Mouse (Mus musculus): ENCODE results near the gene Lcn12.

Lcn12 gene

DNA sequence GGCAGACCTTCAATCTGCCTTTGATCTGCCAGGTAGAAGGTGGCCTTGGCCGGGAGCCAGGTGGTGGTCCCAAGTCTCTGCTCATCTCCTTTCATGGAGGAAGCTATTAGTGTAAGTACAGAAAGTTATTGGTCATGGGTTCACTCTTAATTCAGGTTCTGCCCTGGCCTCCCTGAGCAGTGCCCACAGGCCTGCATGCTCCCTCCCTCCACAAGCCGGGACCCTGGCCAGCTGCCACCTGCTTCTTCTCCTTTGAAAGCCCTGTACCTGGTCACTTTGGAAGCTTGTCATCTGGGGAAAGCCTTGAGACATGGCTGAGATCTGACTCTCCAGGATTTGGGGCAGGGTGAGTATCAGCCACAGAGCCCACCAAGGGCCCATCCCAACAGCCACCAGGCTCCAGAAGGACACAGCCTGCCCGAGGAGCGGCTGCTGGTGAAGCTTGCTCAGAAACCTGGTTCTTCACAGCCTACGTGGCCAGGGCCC, at the start of gene Lcn12:
TSS of gene Lcn12 (minus strand) at position 436 of the 486 bp plus-strand sequence.
- DNase-seq: no peak

DNA sequence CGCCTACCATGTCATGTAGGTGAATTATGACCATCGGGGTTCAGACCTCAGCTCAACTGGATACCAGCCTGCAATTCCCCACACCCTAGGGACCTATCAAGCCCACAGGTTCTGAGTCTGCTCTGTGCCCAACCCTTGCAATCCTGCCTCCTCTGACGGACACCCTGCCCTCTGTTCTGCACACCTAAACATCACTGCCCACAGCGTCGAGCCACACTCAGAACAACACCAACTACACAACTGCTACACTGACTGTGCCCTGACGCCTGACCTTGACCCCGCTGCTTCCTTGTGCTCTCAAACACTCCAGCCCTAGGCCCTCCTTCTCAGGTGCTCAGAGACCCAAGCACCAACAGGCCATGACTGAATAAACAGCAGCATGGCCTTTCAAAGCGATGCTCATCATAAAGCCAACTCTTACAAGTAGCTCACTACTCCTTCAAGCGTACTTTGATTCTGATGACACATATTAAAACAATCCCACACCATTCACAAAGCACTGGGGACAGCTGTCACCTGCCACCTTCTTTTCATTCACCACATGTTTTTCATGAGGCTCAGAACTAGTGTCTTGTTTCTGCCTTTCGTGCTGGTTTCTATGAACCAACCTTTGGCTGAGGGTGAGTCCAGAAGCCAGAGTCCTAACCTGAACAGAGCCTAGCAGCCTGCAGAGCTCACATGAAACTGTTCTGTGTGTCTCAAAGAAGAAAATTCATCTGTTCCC, 48.1 kb upstream of the Lcn12 start:
- DNase-seq: no peak

DNA sequence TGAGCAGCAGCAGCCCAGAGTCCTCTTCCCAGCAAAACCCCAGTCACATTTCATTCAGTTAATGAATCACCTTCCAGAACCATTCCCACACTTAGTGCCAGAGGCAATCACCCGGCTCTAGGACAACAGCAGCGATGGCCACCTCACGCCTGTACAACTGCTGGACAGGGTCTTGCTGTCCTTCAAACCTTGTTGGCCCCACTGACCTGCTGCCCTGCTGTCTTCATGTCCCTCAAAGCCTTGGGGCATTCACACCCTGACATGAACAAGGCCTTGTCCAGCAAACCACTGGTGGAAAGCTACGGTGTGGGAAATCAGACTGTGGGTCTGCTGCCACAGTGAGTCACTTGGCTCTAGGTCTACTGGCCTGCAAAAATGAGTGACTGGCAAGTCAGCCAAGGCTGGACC, 46.8 kb upstream of the Lcn12 start:
- DNase-seq: peak; percentile 62

DNA sequence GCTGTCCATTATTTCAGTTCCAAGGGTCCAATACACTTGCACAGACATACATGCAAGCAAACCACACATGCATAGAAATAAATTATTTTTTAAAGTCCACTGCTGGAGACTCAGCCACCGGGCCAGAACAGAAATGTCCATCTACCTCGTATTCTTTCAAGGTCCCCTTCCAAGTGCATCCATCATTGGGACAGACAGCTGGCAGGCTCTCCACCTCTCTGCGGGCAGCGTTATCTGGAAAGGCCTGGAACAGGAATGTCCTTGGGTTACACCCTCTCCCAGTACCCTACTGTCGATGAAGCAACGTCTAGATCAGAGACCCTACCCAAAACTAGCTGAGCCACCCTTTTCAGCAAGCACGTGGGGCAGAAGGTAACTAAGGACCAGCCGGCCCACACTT, 42.8 kb upstream of the Lcn12 start:
- DNase-seq: no peak

DNA sequence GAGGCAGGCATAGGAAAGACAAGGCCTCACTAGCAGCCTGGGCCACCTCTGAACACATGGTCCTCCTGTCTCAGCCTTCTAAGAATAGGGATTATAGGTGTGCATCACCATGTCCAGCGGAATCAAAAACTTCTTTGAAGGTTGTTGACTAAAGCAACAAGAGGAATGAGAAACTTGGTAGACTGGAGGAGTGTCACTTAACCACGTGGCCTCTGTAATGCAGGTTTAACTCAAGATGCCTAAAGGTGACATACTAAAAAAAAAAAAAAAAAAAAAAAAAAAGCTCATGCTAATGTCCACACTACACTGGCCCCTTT, 41.1 kb upstream of the Lcn12 start:
- no peak for DNase-seq

DNA sequence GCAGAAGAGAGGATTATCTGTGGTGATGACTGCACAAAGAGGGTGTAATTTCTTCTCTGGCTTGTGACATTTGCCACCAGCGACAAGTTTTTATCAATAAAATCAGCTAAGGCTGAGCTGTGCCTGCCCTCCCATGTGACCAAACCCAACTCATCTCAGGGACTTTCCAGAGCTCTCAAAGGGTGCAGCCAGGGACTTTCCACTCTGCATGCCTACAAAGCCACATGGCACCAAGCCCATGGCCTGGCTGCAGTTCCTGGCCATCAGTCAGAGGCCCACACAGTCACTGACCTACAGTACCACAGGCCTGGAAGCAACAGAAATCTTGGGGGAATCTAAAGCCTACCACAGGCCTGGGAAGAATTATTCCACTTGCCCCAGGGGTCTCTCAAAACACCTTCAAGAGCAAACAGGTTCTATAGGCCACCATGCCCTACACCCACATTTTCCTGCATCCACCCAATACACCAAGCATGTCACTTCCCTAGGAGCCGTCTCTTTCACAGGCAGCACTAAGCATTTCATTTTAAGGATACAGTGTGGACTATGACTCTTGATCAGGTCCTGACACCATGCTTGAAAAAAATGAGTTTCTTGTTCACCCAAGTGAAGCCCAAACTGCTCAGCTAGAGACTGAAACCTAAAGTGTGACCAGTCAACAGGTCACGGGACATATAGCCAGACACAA, 40.6 kb upstream of the Lcn12 start:
- peak; percentile 83 for DNase-seq

DNA sequence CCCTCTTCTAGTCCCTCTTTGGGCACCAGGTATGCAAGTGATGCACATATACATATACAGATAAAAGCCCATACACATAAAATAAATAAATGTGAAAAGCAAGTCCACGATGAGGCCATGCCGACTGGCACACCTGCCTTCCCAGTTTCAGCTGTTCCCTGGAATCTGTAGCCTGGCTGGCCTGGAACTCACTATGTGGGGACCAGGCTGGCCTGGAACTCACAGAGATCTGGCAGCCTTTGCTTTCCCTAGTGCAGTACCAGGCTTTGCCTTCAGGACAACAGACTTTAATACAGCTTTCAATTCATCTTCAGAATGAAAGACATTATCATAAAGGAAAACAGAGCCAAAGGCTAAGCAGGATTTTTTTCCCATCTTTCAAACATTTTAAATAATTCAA, 40.0 kb upstream of the Lcn12 start:
- no peak for DNase-seq

DNA sequence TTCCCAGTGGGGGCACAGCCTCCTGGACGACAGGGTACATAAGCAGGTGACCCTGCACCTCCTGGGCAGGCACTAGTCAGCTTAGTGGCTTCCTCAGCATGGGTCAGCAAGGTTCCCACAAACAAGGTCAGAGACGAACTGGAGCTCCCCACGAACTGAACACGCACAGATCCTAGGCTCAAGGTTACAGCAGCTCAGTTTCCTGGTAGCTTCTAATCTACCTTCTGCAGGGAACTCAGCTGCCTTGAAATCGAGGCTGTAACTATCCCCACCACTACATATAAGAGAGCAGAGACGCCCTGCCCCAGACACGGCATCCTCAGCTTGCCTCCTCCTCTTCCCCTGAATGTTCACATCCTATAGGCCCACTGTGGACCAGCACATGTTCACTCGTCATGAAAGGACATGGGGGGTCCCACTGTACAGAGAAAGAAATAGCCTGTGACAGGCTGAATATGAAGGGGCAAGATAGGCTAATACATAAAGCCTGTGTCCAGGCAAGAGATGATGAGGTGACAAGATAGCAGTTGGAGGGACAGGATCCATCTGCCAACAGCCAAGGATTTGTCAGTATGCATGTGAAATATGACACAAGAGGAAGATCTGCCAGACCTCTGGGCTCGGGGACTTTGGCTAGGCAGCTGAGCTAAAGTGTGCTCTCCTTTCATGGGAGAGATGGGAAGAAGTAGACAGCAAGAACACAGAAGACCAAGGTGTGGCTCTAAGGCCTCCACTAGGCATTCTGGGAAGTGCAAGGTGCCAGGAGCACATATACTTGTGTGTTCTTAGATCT, 33.0 kb upstream of the Lcn12 start:
- no peak for DNase-seq

DNA sequence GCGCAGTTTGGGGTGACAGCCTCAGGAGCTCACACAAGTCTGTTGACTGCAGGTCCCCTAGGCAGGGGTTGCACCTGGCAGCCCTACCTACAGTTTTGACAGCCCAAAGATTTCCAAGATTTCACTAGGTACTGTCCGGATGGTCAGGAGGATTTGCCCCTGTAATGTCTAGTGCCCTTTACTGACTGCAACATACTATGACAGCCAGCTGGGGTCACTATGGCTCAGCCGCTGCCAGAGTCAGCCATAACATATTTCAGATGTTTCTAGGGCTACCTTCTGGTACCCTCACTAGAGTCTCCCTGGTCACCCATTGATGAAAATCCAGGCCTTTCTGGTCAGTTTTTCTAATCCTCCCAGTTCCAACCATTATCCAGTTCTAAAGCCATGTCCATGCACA, 16.2 kb upstream of the Lcn12 start:
- DNase-seq: no peak

DNA sequence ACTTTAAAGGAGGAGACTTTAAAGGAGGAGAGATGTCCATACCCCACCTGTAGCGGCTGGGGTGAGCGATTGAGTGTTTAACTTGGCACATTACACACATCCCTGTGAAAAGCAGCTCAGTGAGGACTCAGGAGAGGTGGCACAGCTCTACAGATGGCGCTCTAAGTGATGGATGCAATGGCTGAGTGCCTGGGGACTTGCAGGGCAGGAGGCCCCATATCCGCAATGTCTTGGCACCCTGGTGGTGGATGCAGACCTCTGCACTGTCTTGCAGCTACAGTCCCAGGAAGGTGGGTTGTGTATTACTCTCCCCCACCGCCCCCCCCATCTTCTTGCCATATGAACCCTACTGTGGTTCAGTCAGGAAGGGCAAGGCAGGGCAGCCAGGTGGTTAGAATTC, 13.3 kb upstream of the Lcn12 start:
- DNase-seq: peak; percentile 25

DNA sequence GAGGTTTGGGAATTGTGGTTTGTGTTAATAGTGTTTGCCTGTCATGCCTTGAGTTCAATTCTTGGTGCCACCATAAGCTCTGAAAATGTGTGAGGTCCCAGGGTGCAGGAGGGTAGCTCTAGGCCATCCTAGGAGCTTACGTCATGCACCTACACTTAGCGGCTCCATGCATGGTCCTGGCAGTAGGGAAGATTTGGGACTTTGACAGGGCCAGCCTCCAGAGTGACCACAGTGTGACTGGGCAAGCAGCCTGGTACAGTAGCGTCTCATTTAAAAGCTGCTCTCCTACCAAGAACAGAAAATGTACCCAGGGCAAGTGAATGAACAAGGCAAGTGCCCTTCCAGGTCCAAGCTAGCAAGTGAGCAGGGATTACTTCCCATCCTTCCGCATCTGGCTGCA, 12.1 kb upstream of the Lcn12 start:
- DNase-seq: no peak

DNA sequence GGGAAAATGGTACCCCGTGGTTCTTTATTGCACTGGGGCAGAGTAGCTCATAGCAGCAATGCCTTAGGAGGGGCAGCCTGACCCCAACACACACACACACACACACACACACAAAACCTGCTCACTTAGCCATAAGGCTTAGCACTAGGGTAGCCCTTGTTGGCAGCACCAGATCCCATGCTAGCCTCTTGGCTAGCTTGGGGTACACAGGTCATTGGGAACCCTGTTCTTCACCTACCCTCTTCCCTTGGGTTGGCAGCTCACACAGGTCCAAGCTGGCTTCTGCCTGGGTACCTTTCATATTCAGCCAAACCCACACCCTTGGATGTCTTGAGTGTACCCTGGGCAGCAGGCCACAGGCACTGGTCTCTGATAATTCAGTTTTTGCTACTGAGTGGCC, 11.3 kb upstream of the Lcn12 start:
- no peak for DNase-seq

DNA sequence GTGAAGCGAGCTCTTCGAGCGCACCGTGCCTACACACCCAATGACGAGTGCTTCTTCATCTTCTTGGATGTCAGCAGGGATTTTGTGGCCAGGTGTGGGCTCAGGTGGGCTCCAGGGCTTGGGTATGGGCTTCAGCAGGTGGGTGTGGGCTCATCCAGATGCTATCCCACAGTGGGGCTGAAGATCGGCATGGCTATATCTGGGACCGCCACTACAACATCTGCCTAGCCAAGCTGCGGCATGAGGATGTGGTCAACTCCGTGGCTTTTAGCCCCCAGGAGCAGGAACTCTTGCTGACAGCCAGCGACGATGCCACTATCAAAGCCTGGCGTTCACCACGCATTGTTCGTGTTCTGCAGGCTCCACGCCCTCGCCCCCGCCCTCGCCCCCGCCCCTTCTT, 10.8 kb upstream of the Lcn12 start:
- DNase-seq: no peak

DNA sequence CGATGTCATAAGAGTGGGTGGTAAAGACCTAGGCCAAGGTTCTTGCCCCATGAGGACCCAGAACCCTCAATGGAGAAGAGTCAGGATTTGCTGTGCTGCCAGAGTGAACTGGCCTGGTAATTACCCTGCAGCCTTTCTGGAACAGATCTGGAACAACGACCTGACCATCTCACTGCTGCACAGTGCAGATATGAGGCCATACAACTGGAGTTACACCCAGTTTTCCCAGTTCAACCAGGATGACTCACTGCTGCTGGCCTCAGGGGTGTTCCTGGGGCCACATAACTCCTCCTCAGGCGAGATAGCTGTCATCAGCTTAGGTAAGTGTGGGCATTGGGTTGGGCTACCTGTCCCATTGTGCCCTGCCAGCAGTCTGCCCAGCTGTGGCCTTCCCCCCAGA, 9.0 kb upstream of the Lcn12 start:
- no peak for DNase-seq

DNA sequence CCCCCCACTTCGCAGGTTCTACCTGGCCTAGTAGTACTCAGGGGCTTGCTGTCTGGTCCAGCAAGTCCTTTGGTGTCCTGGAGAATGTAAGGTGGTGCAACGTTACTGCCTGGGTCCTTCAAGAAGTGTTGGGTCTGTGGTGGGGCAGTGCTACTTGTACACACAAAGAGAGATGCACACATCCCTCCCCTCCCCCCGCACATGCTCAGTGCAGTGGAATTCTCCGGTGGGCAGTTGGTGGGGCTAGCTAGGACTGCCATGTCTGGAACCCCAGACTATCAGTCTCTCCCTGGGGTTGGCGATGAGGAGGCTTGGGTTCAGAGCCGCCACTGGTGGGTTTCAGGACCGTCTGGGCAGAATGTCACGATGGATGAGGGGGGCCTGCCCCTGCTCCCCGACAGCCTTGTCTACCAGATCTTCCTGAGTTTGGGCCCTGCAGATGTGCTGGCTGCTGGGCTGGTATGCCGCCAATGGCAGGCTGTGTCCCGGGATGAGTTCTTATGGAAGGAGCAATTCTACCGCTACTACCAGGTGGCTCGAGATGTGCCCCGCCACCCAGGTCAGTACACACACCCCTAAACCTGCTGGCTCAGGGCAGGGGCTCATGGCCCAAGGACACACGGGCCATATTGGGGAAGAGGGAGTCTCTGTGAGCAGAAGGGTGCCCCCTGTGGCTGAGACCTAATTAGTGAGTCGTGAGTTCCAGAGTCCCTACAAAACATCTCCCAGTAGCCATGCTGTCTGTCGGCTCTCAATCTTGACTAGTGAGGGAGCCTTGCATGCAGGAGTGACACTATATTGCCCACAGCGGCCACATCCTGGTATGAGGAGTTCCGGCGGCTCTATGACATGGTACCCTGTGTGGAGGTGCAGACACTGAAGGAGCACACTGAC, 8.1 kb upstream of the Lcn12 start, which contains the start of gene C8g:
TSS of gene C8g (minus strand) at position 127 of the 894 bp plus-strand sequence.
- DNase-seq: no peak

DNA sequence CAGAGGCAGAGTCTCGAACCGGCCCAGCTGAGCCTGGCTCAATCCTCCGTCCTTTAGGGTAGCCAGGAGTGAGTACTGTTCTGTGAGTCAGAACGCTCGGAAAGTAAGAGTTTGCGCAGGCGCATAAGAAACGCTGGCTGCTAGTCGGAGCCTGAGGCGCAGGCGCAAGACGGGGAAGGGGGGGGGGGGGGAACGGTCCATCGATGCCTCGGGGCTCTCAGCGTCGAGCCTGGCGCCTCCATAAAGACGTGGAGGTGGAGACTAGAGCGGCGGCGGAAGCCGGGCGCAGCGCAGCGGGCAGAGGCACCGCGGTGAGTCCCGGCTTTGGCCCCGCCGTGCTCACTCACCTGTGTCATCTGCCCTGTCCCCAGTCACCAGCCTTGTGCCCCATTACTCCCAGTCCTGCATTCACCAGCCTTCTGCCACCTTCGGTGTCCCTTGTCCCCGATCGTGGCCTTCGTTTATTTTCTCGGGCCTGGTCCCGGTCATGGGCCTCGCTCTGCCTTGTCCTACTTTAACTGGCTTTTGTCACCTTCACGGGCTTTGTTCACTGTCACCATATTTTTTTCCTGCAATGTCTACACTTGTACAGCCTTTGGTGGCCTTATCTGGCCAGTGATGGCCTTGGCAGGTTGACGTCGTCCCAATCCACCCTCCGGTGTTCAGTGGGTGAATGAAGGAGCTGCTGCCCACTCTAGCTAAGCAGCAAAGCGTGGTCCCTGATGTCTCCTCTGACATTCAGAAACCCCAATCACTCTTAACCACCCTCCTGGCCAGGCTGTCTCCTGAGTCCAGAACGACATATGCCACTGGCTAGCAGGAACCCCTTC, 7.1 kb upstream of the Lcn12 start, which contains the start of gene Fbxw5:
TSS of gene Fbxw5 (plus strand) at position 175 of the 830 bp plus-strand sequence.
- peak; percentile 83 for DNase-seq

DNA sequence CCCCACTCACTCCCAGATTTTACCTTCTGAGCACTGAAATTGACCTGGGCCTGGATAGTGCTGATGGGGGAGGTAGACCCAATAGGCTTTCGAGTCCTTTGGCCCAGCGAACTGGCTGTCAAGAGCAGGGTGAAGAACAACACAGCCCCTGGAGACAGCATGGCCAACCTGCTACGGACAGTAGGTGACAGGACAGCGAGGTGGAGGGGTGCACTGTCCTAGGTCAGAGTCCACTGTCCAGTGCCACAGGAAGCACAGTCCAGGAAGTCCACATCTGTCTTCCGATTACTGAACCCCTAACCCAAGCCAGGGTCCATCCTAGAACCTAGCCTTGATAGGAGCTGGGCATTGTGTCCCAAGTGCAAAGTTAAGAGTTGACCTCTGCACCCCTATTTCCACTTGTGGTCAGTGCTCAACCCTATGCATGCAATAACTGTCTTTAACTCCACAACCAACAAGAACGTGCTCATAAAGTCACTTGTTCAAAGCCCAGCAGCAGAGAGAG, 6.4 kb upstream of the Lcn12 start:
- DNase-seq: no peak

DNA sequence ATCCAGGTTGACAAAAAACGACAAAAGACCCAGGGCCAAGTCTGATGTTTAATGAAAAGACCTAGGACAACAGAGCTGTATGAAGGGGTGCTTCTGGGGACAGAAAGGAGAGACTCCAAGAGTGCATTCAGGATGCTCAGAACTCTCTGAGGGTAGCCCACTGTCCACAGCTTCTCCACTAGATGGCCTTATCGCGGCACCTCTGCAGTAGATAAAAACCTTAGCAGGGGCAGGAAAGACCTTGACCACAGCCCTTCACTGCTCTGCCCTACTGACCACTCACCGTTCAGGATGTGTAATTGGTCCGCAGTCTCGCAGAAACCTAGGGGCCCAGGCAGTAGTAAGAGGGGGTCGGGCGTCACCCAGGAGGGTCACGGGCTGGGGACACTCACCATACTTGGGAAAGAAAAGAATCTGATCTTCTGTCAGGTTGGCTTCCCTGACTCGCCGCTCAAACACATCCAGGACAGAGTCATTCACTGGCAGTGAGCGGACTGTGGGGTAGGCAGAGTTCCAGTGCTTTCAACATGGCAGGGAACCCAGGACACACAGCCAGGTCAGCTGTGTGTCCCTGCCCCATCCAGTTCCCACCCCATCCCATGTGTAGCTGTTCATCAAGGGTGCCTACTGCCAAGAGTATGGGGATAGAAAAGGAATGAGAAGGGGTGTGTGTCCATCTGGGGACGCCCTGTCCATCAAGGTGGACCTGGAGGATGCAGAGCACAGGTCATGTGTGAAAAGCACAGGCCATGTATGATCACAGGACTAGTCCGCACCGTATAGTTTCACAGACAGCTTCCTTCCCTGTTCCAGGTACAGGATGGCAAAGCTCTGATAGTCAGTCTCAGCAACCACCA, 5.1 kb upstream of the Lcn12 start:
- DNase-seq: no peak

DNA sequence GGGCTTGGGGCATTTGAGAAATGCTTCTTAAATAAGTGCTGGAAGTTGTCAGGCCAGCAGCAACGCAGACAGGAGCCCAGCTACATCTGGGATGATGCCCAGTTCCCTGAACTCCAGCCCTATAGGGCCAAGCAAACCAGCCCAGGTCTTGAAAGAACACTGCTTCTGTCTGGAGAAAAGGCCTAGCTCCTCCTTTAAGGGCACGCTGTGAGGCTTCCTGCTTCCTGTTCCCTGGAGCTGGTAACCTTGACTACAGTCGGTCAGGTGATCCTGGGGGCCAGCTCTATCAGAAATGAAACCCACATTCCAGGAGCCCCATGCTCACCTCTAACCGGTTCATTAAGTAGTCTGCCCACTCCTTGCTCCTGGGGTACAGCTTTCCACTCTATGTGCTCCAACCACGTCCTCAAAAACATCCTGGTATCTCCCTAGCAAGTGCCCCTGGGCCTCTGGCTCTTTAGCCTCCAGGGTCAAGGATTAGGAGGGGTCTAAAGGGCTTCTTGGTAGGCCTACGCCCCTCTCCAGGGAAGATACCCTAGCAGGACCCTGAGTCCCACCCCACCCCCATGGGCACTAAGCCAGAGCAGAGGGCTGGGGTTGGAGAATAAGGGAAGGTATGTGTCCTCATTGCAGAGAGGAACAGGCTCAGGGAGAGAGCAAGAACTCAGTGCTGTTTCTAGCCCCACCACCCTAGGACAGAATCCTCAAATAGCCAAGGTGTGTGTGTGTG, 4.3 kb upstream of the Lcn12 start:
- no peak for DNase-seq

DNA sequence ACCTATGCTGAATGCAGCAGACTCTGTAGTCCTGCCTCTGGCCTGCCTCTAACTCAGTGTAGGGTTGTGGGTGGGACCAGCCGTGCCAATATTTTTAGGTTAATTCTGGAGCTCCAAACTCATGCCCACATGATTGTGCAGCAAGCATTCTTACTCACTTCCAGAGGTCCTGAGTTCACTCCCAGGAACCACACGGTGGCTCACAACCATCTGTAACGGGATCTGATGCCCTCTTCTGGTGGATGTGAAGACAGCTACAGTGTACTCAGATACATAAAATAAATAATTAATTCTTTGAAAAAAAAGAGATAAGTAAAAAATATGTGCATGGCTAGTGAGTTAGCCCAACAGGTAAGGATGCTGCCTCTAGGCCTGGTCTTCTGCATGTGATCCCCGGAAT, 2.8 kb upstream of the Lcn12 start:
- no peak for DNase-seq
